ENCODE assay signal across 24 mouse cellular contexts in genomic region chr6:54434171-54434570, GRCm38 (mm10). TPM values are rescaled to one million over a fixed set of nuclear protein-coding genes. Genes with fewer than 3 reads are reported as not detected.
DNase-seq lines count a peak whose midpoint lies in the region; ATAC-seq and TF ChIP-seq lines count a peak whose summit lies in the region.
"Had no signal": no experiment of that assay in that cellular context is flagged by ENCODE, and none has a peak within 500 bp of the region (broad histone marks: within the 10 kb centered on the region; RNA-seq: fewer than 3 reads in every experiment).

No protein-coding gene starts in this region.

- H3K9me3 ChIP-seq in forebrain, postnatal 0 days (ENCODE audit: low read length), result no peaks in the 10 kb centered on the region
- no peaks in the 10 kb centered on the region for H3K9me3 ChIP-seq in forebrain, embryonic 13.5 days (replicated peaks)
- H3K9me3 ChIP-seq in lung, postnatal 0 days (ENCODE audit: low read length), result no peaks in the 10 kb centered on the region
- H3K9me3 ChIP-seq: heart, embryonic 15.5 days had no signal

- TF ChIP-seq CTCF in forebrain, postnatal 0 days (IDR thresholded peaks at IDR 0.05; ENCODE audit: low read depth), result no peak
- TF ChIP-seq CTCF in lung, postnatal 0 days (IDR thresholded peaks at IDR 0.05), result no peak
- no peak for TF ChIP-seq CTCF in lung, adult 2 months (IDR thresholded peaks at IDR 0.05; ENCODE audit: insufficient read depth, low read length)

- no peak for TF ChIP-seq POLR2A in lung, adult 2 months (IDR thresholded peaks at IDR 0.05; ENCODE audit: borderline replicate concordance, extremely low read depth, low read depth, low read length)

- H3K27ac ChIP-seq in forebrain, postnatal 0 days (ENCODE audit: low read depth, low read length), result no peak overlapping the region
- H3K27ac ChIP-seq in forebrain, embryonic 13.5 days, result no peak overlapping the region
- no peak overlapping the region for H3K27ac ChIP-seq in lung, postnatal 0 days (ENCODE audit: low read length)
- H3K27ac ChIP-seq: heart, embryonic 15.5 days had no signal

- ATAC-seq in forebrain, postnatal 0 days, result 0 out of 2 replicates have a peak, but pooled peaks have one; percentile 17
- no peak for ATAC-seq in forebrain, embryonic 13.5 days
- ATAC-seq in lung, postnatal 0 days, result no peak
- ATAC-seq: activated CD4-positive, CD25-positive, alpha-beta regulatory T cell, adult 4 months had no signal

- no peak for TF ChIP-seq EP300 in lung, postnatal 0 days (IDR thresholded peaks at IDR 0.05)

- H3K4me3 ChIP-seq in forebrain, postnatal 0 days (ENCODE audit: low read depth, low read length), result no peak overlapping the region
- H3K4me3 ChIP-seq in forebrain, embryonic 13.5 days, result no peak overlapping the region
- H3K4me3 ChIP-seq in lung, postnatal 0 days (ENCODE audit: low read depth, low read length), result no peak overlapping the region
- H3K4me3 ChIP-seq in lung, adult 2 months (replicated peaks; ENCODE audit: extremely low read depth, low read depth, low read length), result no peak overlapping the region
- H3K4me3 ChIP-seq: heart, embryonic 15.5 days; myocyte had no signal

- DNase-seq in forebrain, postnatal 0 days, result peak; percentile 58
- peak; percentile 47 for DNase-seq in lung, postnatal 0 days (ENCODE audit: low spot score)
- DNase-seq in lung, adult 2 months, result no peak
- DNase-seq in R1 (ENCODE audit: low read depth, low spot score), result peak; percentile 58
- peak; percentile 16 for DNase-seq in brain, embryonic 18.5 days (ENCODE audit: low read depth, low spot score)
- DNase-seq in B cell, adult 2 months, result no peak
- DNase-seq: adrenal gland, postnatal 36 days; cerebellum, adult 9-11 months; heart, postnatal 4 days; kidney, adult 8-10 months; kidney, postnatal 14 days; left cerebral cortex, postnatal 4 days; liver; lung, adult 18-20 months; lung, postnatal 36 days; right cerebral cortex, postnatal 25 days; thymus, adult 18-20 months; thymus, postnatal 4 days had no signal

- H3K4me1 ChIP-seq in forebrain, postnatal 0 days (ENCODE audit: insufficient read depth), result peaks cover 22% of the 10 kb centered on the region
- peaks cover 60% of the 10 kb centered on the region for H3K4me1 ChIP-seq in forebrain, embryonic 13.5 days
- peaks cover 8% of the 10 kb centered on the region; the same call in 1 of the 2 replicates for H3K4me1 ChIP-seq in lung, postnatal 0 days (ENCODE audit: insufficient read depth, low read depth, low read length)
- peaks cover 4% of the 10 kb centered on the region for H3K4me1 ChIP-seq in lung, adult 2 months (ENCODE audit: control insufficient read depth, insufficient read depth, low read length)

- 29% methylated on average over 2 of the region's 2 CpGs for WGBS in forebrain, postnatal 0 days
- whole genome bisulfite sequencing in forebrain, embryonic 13.5 days, result 50% methylated on average over 2 of the region's 2 CpGs
- 50% methylated on average over 2 of the region's 2 CpGs for WGBS in lung, postnatal 0 days
- 53% methylated on average over 2 of the region's 2 CpGs for WGBS in lung, adult 2 months

- H3K9ac ChIP-seq in forebrain, postnatal 0 days, result no peak overlapping the region
- H3K9ac ChIP-seq in forebrain, embryonic 13.5 days, result no peak overlapping the region
- H3K9ac ChIP-seq in lung, postnatal 0 days (replicated peaks; ENCODE audit: low read depth), result no peak overlapping the region
- H3K9ac ChIP-seq: heart, embryonic 15.5 days had no signal

- no peaks in the 10 kb centered on the region for H3K36me3 ChIP-seq in forebrain, postnatal 0 days (ENCODE audit: insufficient read depth)
- H3K36me3 ChIP-seq in forebrain, embryonic 13.5 days (ENCODE audit: poor library complexity, severe bottlenecking), result no peaks in the 10 kb centered on the region
- H3K36me3 ChIP-seq in lung, postnatal 0 days (ENCODE audit: insufficient read depth, low read length), result no peaks in the 10 kb centered on the region
- H3K36me3 ChIP-seq: heart, embryonic 15.5 days had no signal

- peak overlapping the region; percentile 8; the same call in 1 of the 2 replicates for H3K4me2 ChIP-seq in forebrain, postnatal 0 days (ENCODE audit: low read depth)
- H3K4me2 ChIP-seq in forebrain, embryonic 13.5 days, result no peak overlapping the region
- no peak overlapping the region for H3K4me2 ChIP-seq in lung, postnatal 0 days (replicated peaks; ENCODE audit: low read depth, low read length)
- H3K4me2 ChIP-seq: heart, embryonic 15.5 days had no signal

- no peaks in the 10 kb centered on the region for H3K27me3 ChIP-seq in forebrain, postnatal 0 days (ENCODE audit: insufficient read depth, low read length)
- H3K27me3 ChIP-seq in forebrain, embryonic 13.5 days, result peaks cover 13% of the 10 kb centered on the region
- 0 out of 2 replicates have a peak, but pooled peaks cover 7% of the 10 kb centered on the region for H3K27me3 ChIP-seq in lung, postnatal 0 days (replicated peaks; ENCODE audit: insufficient read depth, low read length)

RNA-seq across cellular contexts. Expression of gene Wipf3, which starts 4.8 kb away (rescaled TPM):
- total RNA-seq in forebrain, postnatal 0 days (2014; rRNA removed), result 6.5 and 7.6 TPM in 2 replicates
- 1.1 and 2.4 TPM in 2 replicates for polyA plus RNA-seq in forebrain, postnatal 0 days (2015; fragmentation: Nextera tagmentation; extraction: Ambion mirVana)
- polyA plus RNA-seq in forebrain, embryonic 13.5 days (2015; fragmentation: Nextera tagmentation; extraction: Ambion mirVana), result 2.4 and 2.8 TPM in 2 replicates
- polyA plus RNA-seq in lung, postnatal 0 days (2015; fragmentation: Nextera tagmentation; extraction: Ambion mirVana), result 2.7 and 3.7 TPM in 2 replicates
- 4.6 and 5.0 TPM in 2 replicates for polyA plus RNA-seq in lung, adult 2 months (2012; rRNA removed)
- total RNA-seq: megakaryocyte-erythroid progenitor cell, adult 5-6 weeks; neutrophil, adult 5-6 weeks had no signal
- polyA plus RNA-seq: activated CD4-positive, CD25-positive, alpha-beta regulatory T cell, adult 4 months had no signal

Comparison
In these comparisons a context has a peak if more than half of its experiments do, and no peak if none do; other contexts are left out.
1. DNase-seq: peak in forebrain, postnatal 0 days (single experiment), lung, postnatal 0 days (single experiment), R1 (single experiment) and brain, embryonic 18.5 days (single experiment); none in lung, adult 2 months (single experiment) and B cell, adult 2 months (0 of 2).